Mouse (Mus musculus) small intestine, adult 10 weeks (tissue): ENCODE measurements around the gene Nup188. TPM values are rescaled to one million over a fixed set of nuclear protein-coding genes. Genes with fewer than 3 reads are reported as not detected.

Experiments
- polyA plus RNA-seq: library from polyadenylated mRNA; stranded (reverse); fragments of 350-450 nt; fragmentation: Illumina TruSeq; extraction: RNeasy Lipid Tissue Mini Kit (QIAGEN cat#74804); gene quantifications from one replicate; pipeline ENCODE4 v1.2.3, GENCODE M21; 2014; ENCODE audit warnings: low replicate concordance

The Nup188 gene
- 6.1 TPM for polyA plus RNA-seq

GRCm38 (mm10) chr2:30286192-30287026 lies at the start of gene Nup188, which contains the start of gene Dolk:
Gene Nup188 (plus strand): TSS chr2:30286397.
Gene Dolk (minus strand): TSS chr2:30286334.

GRCm38 (mm10) chr2:30237199-30237880 lies 48.9 kb upstream of the Nup188 start, which contains the start of gene Lrrc8a:
Gene Lrrc8a (plus strand): TSS chr2:30237715.

GRCm38 (mm10) chr2:30240267-30240666 lies 45.9 kb upstream of the Nup188 start, which contains the start of gene Gm28035:
Gene Gm28035 (plus strand): TSS chr2:30240567.

GRCm38 (mm10) chr2:30265767-30266253 lies 20.4 kb upstream of the Nup188 start, which contains the start of gene Phyhd1:
Gene Phyhd1 (plus strand): TSS chr2:30266203.

GRCm38 (mm10) chr2:30280743-30281142 lies 5.5 kb upstream of the Nup188 start, which contains the start of gene Gm28038:
Gene Gm28038 (plus strand): TSS chr2:30281043.

GRCm38 (mm10) chr2:30358533-30359531 lies 72.6 kb downstream of the Nup188 start, which contains the start of gene Sh3glb2:
Gene Sh3glb2 (minus strand): TSS chr2:30359337.

GRCm38 (mm10) chr2:30363773-30364650 lies 77.8 kb downstream of the Nup188 start, which contains the start of gene Miga2:
Gene Miga2 (plus strand): TSS chr2:30364233.

GRCm38 (mm10) chr2:30392114-30392576 lies 105.9 kb downstream of the Nup188 start, which contains the start of gene Dolpp1:
Gene Dolpp1 (plus strand): TSS chr2:30392254.

Other genes with a start within 250 kb of the Nup188 start
- gene Wdr34, start 237.5 kb upstream of the Nup188 start, polyA plus RNA-seq = not detected
- gene Set, start 229.0 kb upstream of the Nup188 start, polyA plus RNA-seq = 219 TPM
- gene Pkn3, start 208.7 kb upstream of the Nup188 start, polyA plus RNA-seq = not detected
- gene Zdhhc12, start 192.7 kb upstream of the Nup188 start, polyA plus RNA-seq = 3.9 TPM
- gene Zer1, start 161.8 kb upstream of the Nup188 start, polyA plus RNA-seq = 2.1 TPM
- gene Tbc1d13, start 152.7 kb upstream of the Nup188 start, polyA plus RNA-seq = 10.1 TPM
- gene Endog, start 114.9 kb upstream of the Nup188 start, polyA plus RNA-seq = not detected
- gene Spout1, start 107.9 kb upstream of the Nup188 start, polyA plus RNA-seq = 0.30 TPM
- gene Kyat1, start 80.5 kb upstream of the Nup188 start, polyA plus RNA-seq = 0.48 TPM
- gene Lrrc8a, start 48.7 kb upstream of the Nup188 start, polyA plus RNA-seq = 1.5 TPM
- gene Gm28035, start 45.8 kb upstream of the Nup188 start, polyA plus RNA-seq = not detected
- gene Phyhd1, start 20.2 kb upstream of the Nup188 start, polyA plus RNA-seq = 0.74 TPM
- not detected for gene Gm28038, start 5.4 kb upstream of the Nup188 start, polyA plus RNA-seq
- 5.9 TPM for gene Dolk, start 63 bp upstream of the Nup188 start, polyA plus RNA-seq
- gene Sh3glb2, start 72.9 kb downstream of the Nup188 start, polyA plus RNA-seq = 1.0 TPM
- gene Miga2, start 77.8 kb downstream of the Nup188 start, polyA plus RNA-seq = 1.3 TPM
- gene Dolpp1, start 105.9 kb downstream of the Nup188 start, polyA plus RNA-seq = 3.9 TPM
- gene Crat, start 129.4 kb downstream of the Nup188 start, polyA plus RNA-seq = 14.2 TPM
- gene Ptpa, start 129.6 kb downstream of the Nup188 start, polyA plus RNA-seq = 2.2 TPM
- gene Ier5l, start 187.8 kb downstream of the Nup188 start, polyA plus RNA-seq = not detected